Mouse (Mus musculus) lung, adult 2 months (tissue): ENCODE data around the gene Gm3045.

Experiments
- CTCF ChIP-seq: fragments of 200-500 bp; IDR thresholded peaks from 2 replicates; pipeline ENCODE4 v1.5.1; 2011; ENCODE audit warnings: mild to moderate bottlenecking, low read length, control low read depth; ENCODE audit not compliant: insufficient read depth
- POLR2A ChIP-seq: fragments of 200-500 bp; IDR thresholded peaks from 2 replicates; pipeline ENCODE4 v1.6.1; 2011; ENCODE audit warnings: low read depth, mild to moderate bottlenecking, control low read depth, low read length, borderline replicate concordance; ENCODE audit errors: extremely low read depth

DNA sequence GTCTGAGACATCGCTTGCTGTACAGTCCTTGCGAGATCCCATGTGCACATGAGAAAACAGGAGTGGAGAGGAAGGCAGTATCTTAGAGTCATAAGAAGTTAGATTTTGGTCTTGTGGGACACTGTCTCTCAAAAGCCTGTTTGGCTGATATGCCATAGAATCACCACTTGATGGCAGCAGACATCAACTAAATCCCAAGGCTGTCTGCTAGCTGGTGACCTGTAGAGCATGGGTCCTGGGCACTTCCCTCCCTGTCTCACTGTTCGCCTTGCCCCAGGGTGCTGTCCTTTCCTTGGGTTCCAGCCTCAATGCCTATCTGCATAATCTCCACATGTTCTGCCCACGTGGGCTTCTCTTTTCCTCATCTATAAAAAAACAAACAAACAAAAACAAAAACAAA lies 49.0 kb downstream of the Gm3045 start:
- TF ChIP-seq CTCF: peak; percentile 84
- TF ChIP-seq POLR2A: no peak
